Comparison of ENCODE assay signal across 28 mouse cellular contexts in genomic region chr4:135102761-135103160, GRCm38 (mm10). TPM values are rescaled to one million over a fixed set of nuclear protein-coding genes. Genes with fewer than 3 reads are reported as not detected.
DNase-seq lines count a peak whose midpoint lies in the region; ATAC-seq lines count a peak whose summit lies in the region.
"Had no signal": no experiment of that assay in that cellular context is flagged by ENCODE, and none has a peak within 500 bp of the region (broad histone marks: within the 10 kb centered on the region; RNA-seq: fewer than 3 reads in every experiment).

No protein-coding gene starts in this region.

- no peak overlapping the region for H3K4me2 ChIP-seq in hindbrain, embryonic 11.5 days (replicated peaks; ENCODE audit: low read depth, low read length)
- H3K4me2 ChIP-seq: embryonic facial prominence, embryonic 13.5 days; forebrain, embryonic 13.5 days; limb, embryonic 15.5 days; liver, embryonic 15.5 days; lung, embryonic 15.5 days had no signal

- H3K36me3 ChIP-seq in splenic B cell, adult 2 months (ENCODE audit: control insufficient read depth, insufficient read depth, low read length, poor library complexity, severe bottlenecking), result no peaks in the 10 kb centered on the region
- no peaks in the 10 kb centered on the region for H3K36me3 ChIP-seq in hindbrain, embryonic 11.5 days (ENCODE audit: control insufficient read depth, insufficient read depth, low read length)
- H3K36me3 ChIP-seq: embryonic facial prominence, embryonic 13.5 days; heart, embryonic 10.5 days; limb, embryonic 15.5 days; liver, embryonic 15.5 days; lung, embryonic 15.5 days; midbrain, embryonic 10.5 days had no signal

- H3K4me3 ChIP-seq in hindbrain, embryonic 11.5 days (ENCODE audit: low read depth, low read length), result no peak overlapping the region
- H3K4me3 ChIP-seq: embryonic facial prominence, embryonic 13.5 days; forebrain, embryonic 13.5 days; gastrocnemius, adult 2 months; heart, embryonic 10.5 days; limb, embryonic 15.5 days; liver, embryonic 15.5 days; lung, embryonic 15.5 days; midbrain, embryonic 10.5 days; myocyte had no signal

- H3K27me3 ChIP-seq in splenic B cell, adult 2 months (ENCODE audit: control insufficient read depth, insufficient read depth, low read length, poor library complexity, severe bottlenecking), result no peaks in the 10 kb centered on the region
- H3K27me3 ChIP-seq in hindbrain, embryonic 11.5 days (ENCODE audit: control insufficient read depth, insufficient read depth, low read length), result no peaks in the 10 kb centered on the region
- H3K27me3 ChIP-seq: limb, embryonic 15.5 days had no signal

- H3K9me3 ChIP-seq in hindbrain, embryonic 11.5 days (ENCODE audit: control insufficient read depth, low read length), result no peaks in the 10 kb centered on the region
- H3K9me3 ChIP-seq: embryonic facial prominence, embryonic 13.5 days; forebrain, embryonic 13.5 days; heart, embryonic 10.5 days; limb, embryonic 15.5 days; liver, embryonic 15.5 days; lung, embryonic 15.5 days; midbrain, embryonic 10.5 days had no signal

- WGBS in hindbrain, embryonic 11.5 days, result 55% methylated on average over 4 of the region's 4 CpGs

- no peak overlapping the region for H3K27ac ChIP-seq in hindbrain, embryonic 11.5 days (ENCODE audit: low read depth, low read length)
- H3K27ac ChIP-seq: embryonic facial prominence, embryonic 13.5 days; forebrain, embryonic 13.5 days; gastrocnemius, adult 2 months; heart, embryonic 10.5 days; kidney, postnatal 0 days; limb, embryonic 15.5 days; liver, embryonic 15.5 days; lung, embryonic 15.5 days; midbrain, embryonic 10.5 days had no signal

- H3K9ac ChIP-seq in hindbrain, embryonic 11.5 days (ENCODE audit: low read depth, low read length), result no peak overlapping the region
- H3K9ac ChIP-seq: embryonic facial prominence, embryonic 13.5 days; forebrain, embryonic 13.5 days; limb, embryonic 15.5 days; liver, embryonic 15.5 days; lung, embryonic 15.5 days had no signal

- no peak for ATAC-seq in hindbrain, embryonic 11.5 days (ENCODE audit: low FRiP score)
- ATAC-seq: forebrain, embryonic 13.5 days; midbrain, embryonic 16.5 days had no signal

- DNase-seq in spleen, postnatal 36 days (ENCODE audit: low spot score in 2 of 2), result peak; percentile 43 to 56
- no peak for DNase-seq in spleen, postnatal 14 days (ENCODE audit: low spot score in 2 of 2)
- peak; percentile 67 for DNase-seq in CD4-positive helper T cell, adult 2 months (ENCODE audit: low read depth, low spot score)
- peak; percentile 80 for DNase-seq in induced T-regulatory cell, adult 2 months (ENCODE audit: low read depth)
- DNase-seq in splenic B cell, adult 2 months (ENCODE audit: low read depth, low spot score), result peak; percentile 25
- DNase-seq in hindbrain, embryonic 11.5 days (ENCODE audit: low spot score), result no peak
- DNase-seq in gastrocnemius, postnatal 10 days, result no peak
- DNase-seq: adrenal gland, postnatal 36 days; cerebellum, adult 11-12 months; cerebellum, postnatal 36 days; embryo, embryonic 11 days; gastrocnemius, adult 2 months; kidney, adult 2 months; layer of hippocampus, adult 9-11 months; lung, postnatal 4 days had no signal

- no peaks in the 10 kb centered on the region for H3K4me1 ChIP-seq in hindbrain, embryonic 11.5 days (replicated peaks; ENCODE audit: control insufficient read depth, insufficient read depth, low read length)
- H3K4me1 ChIP-seq: forebrain, embryonic 13.5 days; liver, embryonic 15.5 days; lung, embryonic 15.5 days; midbrain, embryonic 10.5 days had no signal

RNA-seq across cellular contexts. Expression of gene Runx3, which starts 17.7 kb away (rescaled TPM):
- 0.21 and 0.28 TPM in 2 replicates for polyA plus RNA-seq in hindbrain, embryonic 11.5 days (2014; fragmentation: Nextera tagmentation; extraction: Ambion mirVana)
- 1 to 10 TPM in 1 of 2 experiments, under 1 TPM in 1; 0.23 to 1.2 TPM for total RNA-seq in gastrocnemius, postnatal 10 days (2021)
- total RNA-seq: left cerebral cortex, postnatal 25 days had no signal
- polyA plus RNA-seq: forebrain, embryonic 13.5 days; frontal cortex, adult 2 months; midbrain, embryonic 16.5 days; neural tube, embryonic 14.5 days had no signal

Comparison
In these comparisons a context has a peak if more than half of its experiments do, and no peak if none do; other contexts are left out.
1. DNase-seq: peak in spleen, postnatal 36 days (2 of 2), CD4-positive helper T cell, adult 2 months (single experiment), induced T-regulatory cell, adult 2 months (single experiment) and splenic B cell, adult 2 months (single experiment); none in spleen, postnatal 14 days (0 of 2), hindbrain, embryonic 11.5 days (single experiment) and gastrocnemius, postnatal 10 days (single experiment).